Mouse (Mus musculus) CD4-positive, CD25-positive, alpha-beta regulatory T cell, adult 2 months (primary cell): ENCODE results near the gene Gm2042.
"Not testable (repeated sequence)": the region's sequence is repeated elsewhere in the genome, so short reads cannot be mapped to it uniquely, and the experiment has no call there.

ENCODE experiments used
- DNase-seq: peaks from one replicate; pipeline ENCODE4 v3.0.0-alpha.2; 2012; ENCODE audit warnings: low read depth, low spot score

Gm2042 gene

GRCm38 (mm10) chr12:87953780-87954179 is at the start of gene Gm2042:
Gm2042 (plus strand) TSS chr12:87954080.
- DNase-seq = not testable (repeated sequence)

DNA sequence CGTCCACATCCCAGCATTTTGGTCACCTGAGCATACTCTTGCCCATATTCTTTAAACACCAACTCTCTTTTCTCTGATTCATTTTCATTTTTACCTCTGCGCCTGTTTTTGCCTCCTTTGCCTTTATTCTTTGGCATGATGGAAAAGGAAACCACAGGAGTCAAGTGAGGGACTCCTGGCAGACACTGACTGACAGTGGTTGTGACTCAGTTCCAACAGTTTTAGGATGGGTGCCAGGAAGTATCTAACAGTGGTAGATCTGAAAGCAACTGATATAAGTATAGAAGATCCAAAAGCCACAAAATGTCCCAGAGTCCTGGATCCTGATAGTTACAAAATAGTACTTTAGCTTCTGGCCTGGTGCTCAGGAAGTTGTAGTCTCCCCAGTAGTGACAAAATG is 34.2 kb upstream of the Gm2042 start, which contains the start of gene Gm2035:
Gm2035 (minus strand) TSS at position 137 of the 400 bp plus-strand sequence.
- DNase-seq = not testable (repeated sequence)

DNA sequence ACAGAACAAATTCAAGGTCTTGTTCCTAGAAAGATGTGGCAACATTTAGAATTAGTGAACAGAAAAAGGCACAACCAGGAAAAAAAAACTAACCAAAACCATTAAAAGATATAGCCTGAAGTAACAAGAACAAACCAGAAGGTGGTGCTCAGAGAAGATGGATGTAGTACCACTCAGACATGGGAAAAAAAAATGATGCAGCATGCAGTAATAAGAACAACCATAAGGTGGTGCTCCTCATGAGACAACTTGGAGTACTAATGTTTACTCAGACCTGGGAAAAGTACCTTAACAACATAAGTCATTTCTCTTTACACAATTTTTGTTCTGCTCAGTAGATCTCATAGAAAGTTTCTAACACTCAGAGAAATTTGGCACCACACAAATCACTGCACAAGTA is 30.1 kb downstream of the Gm2042 start:
- DNase-seq = not testable (repeated sequence)

- not testable (repeated sequence) for DNase-seq
These were observed 50.2 kb downstream of the Gm2042 start for GRCm38 (mm10) chr12:88004118-88004517.
